Mouse (Mus musculus) neural tube, embryonic 10.5 days (tissue): ENCODE results near the gene Hoxb1.
A peak's percentile ranks its signal among the peaks of the same experiment; 100 is the strongest.

Experiments used
- DNase-seq: peaks from one replicate; pipeline ENCODE4 v3.0.0-alpha.2; 2017; ENCODE audit warnings: low spot score; ENCODE audit errors: extremely low spot score

Gene Hoxb1

GRCm38 (mm10) chr11:96333241-96334001 lies 32.1 kb upstream of the Hoxb1 start:
- DNase-seq, result no peak

GRCm38 (mm10) chr11:96334002-96334364 lies 31.6 kb upstream of the Hoxb1 start:
- DNase-seq, result no peak

GRCm38 (mm10) chr11:96334998-96335397 lies 30.6 kb upstream of the Hoxb1 start:
- no peak for DNase-seq

GRCm38 (mm10) chr11:96336597-96336996 lies 29.0 kb upstream of the Hoxb1 start:
- DNase-seq, result peak; percentile 47

GRCm38 (mm10) chr11:96337026-96337425 lies 28.5 kb upstream of the Hoxb1 start:
- DNase-seq, result no peak

GRCm38 (mm10) chr11:96338957-96339855 lies 26.3 kb upstream of the Hoxb1 start:
- peak; percentile 61 for DNase-seq

GRCm38 (mm10) chr11:96340698-96341365 lies 24.7 kb upstream of the Hoxb1 start:
- peak; percentile 85 for DNase-seq

- peak; percentile 77 for DNase-seq
Observed at GRCm38 (mm10) chr11:96341701-96342575, 23.6 kb upstream of the Hoxb1 start.

GRCm38 (mm10) chr11:96342576-96342930 lies 23.0 kb upstream of the Hoxb1 start:
- peak; percentile 37 for DNase-seq

- DNase-seq, result peak; percentile 53
Observed at GRCm38 (mm10) chr11:96343206-96343745, 22.3 kb upstream of the Hoxb1 start.

- peak; percentile 79 for DNase-seq
Observed at GRCm38 (mm10) chr11:96344061-96344877, 21.3 kb upstream of the Hoxb1 start.

GRCm38 (mm10) chr11:96344878-96345159 lies 20.7 kb upstream of the Hoxb1 start:
- peak; percentile 75 for DNase-seq

GRCm38 (mm10) chr11:96345220-96345892 lies 20.2 kb upstream of the Hoxb1 start:
- DNase-seq, result no peak

GRCm38 (mm10) chr11:96345893-96346806 lies 19.4 kb upstream of the Hoxb1 start:
- DNase-seq, result peak; percentile 74

- peak; percentile 33 for DNase-seq
Observed at GRCm38 (mm10) chr11:96346916-96347520, 18.5 kb upstream of the Hoxb1 start.

- DNase-seq, result no peak
Observed at GRCm38 (mm10) chr11:96347717-96348116, 17.8 kb upstream of the Hoxb1 start.

- peak; percentile 75 for DNase-seq
Observed at GRCm38 (mm10) chr11:96348141-96348928, 17.2 kb upstream of the Hoxb1 start.
